Mouse (Mus musculus): ENCODE measurements around the gene Speer4d.
"Not testable (repeated sequence)": the region's sequence is repeated elsewhere in the genome, so short reads cannot be mapped to it uniquely, and the experiment has no call there.

The Speer4d gene

DNA sequence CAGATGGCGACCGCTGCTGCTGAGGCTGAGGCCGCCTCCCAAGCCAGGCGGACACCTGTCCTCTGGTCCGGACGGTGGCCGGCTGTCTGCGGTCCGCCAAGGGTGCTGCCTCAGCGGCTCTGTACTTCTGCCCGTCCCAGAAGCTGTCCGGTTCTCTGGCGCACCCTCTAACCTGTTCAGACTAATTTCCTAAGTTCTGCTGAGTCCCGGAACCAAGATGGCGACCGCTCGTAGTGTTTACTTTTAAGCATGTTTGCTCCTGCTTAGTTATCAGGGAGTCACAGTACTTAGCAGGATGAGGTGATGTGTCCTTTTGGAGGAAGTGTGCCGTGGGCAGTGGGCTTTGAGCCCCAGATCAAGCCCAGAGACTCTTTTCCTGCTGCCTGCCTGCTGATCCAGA lies 51.9 kb downstream of the Speer4d start:
- in situ Hi-C loops (cut with MboI) = not testable (repeated sequence)
